Mouse (Mus musculus): Measurements from ENCODE around the gene Odf3b.

GRCm38 (mm10) chr15:89421938-89422337 lies 42.9 kb upstream of the Odf3b start:
- no peak for TF ChIP-seq CTCF (IDR thresholded peaks at IDR 0.05; ENCODE audit: low read depth)
- TF ChIP-seq EP300 (optimal IDR thresholded peaks at IDR 0.05) = no peak
